Mouse (Mus musculus) megakaryocyte, embryonic 14.5 days (primary cell): ENCODE data around the gene Amd1.

Experiments used
- FLI1 ChIP-seq: IDR thresholded peaks from 2 replicates; pipeline ENCODE4 v1.6.1; 2012; ENCODE audit warnings: low read length, inconsistent platforms, mixed read lengths
- GATA1 ChIP-seq: IDR thresholded peaks from 3 replicates; pipeline ENCODE4 v1.6.1; 2012; ENCODE audit warnings: mixed read lengths, low read length, inconsistent platforms, borderline replicate concordance

- TF ChIP-seq GATA1 (no peak), FLI1 (no peak)
These were observed 41.7 kb downstream of the Amd1 start for GRCm38 (mm10) chr10:40260305-40260704.
